Mouse (Mus musculus) urinary bladder, adult 2 months (tissue): ENCODE measurements around the gene Hgfac. TPM values are rescaled to one million over a fixed set of nuclear protein-coding genes. Genes with fewer than 3 reads are reported as not detected.

Experiments
- polyA plus RNA-seq: library from polyadenylated mRNA; depleted of rRNA; stranded (reverse); fragments of >200 nt; gene quantifications from 2 replicates; pipeline ENCODE4 v1.2.3, GENCODE M21; 2012; rRNA removed

Hgfac gene
- polyA plus RNA-seq, 1 experiment = 12.5 TPM

Other genes starting within 250 kb of the Hgfac start
- gene Msantd1, start 133.5 kb upstream of the Hgfac start, polyA plus RNA-seq = 3.3 and 3.8 TPM in 2 replicates
- gene Rgs12, start 92.1 kb upstream of the Hgfac start, polyA plus RNA-seq = 44.3 and 46.5 TPM in 2 replicates
- 5.7 and 7.5 TPM in 2 replicates for gene Dok7, start 15.3 kb downstream of the Hgfac start, polyA plus RNA-seq
- 64.9 and 79.5 TPM in 2 replicates for gene Lrpap1, start 64.3 kb downstream of the Hgfac start, polyA plus RNA-seq
- 0.33 and 0.34 TPM in 2 replicates for gene Adra2c, start 236.8 kb downstream of the Hgfac start, polyA plus RNA-seq